Mouse (Mus musculus) T-cell, adult 2 months (primary cell): ENCODE measurements at regions not wholly inside any gene's neighbourhood (a gene's known extent, or its start where the extent isn't known, plus 50 kb on each side); places are given as distances from the start of the nearest gene placed in this dataset.

Source experiments
- DNase-seq: peaks from one replicate; pipeline ENCODE4 v3.0.0; 2022; ENCODE audit warnings: low spot score

DNA sequence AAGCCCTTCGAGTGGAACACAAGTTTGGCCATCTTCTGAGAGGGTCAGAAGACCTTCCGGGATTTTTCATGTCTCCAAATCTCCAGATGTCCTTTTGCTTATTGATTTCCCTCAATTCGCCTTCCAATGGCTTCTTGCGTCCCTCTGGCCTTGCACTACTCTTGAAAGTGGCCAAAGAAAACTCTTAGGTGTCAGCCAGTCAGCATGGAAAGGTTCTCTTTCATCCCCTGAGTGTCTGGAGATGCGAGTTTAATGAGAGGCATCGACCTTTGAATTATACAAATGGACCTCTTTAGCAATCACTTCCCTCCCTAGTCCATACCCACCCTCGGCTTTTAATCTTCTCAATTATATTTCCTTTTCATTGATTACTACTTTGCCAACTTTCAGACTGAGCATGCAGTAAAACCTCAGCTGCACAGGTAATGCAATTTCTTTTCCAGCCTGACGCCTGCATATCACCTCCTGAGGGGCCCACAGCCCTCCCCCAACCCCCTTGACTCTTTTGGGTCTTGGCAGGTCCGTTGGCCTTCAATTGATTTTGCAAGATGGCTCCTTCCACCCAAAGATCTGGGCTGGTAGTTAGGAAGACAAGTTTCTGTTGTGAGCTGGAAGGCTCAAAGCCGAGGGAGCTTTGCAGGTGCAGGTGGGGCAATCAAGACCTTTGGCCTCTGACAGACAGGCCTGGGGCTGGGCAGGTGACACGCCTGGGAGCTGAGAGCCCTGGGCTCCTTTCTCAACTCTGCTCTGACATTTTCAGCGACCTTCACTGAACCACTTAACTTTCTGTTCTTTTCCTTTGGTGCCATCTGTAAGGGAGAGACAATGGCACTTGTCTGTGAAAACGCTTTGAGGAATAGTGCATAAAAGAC, 461.8 kb downstream of the Ccdc171 start:
- DNase-seq = no peak

DNA sequence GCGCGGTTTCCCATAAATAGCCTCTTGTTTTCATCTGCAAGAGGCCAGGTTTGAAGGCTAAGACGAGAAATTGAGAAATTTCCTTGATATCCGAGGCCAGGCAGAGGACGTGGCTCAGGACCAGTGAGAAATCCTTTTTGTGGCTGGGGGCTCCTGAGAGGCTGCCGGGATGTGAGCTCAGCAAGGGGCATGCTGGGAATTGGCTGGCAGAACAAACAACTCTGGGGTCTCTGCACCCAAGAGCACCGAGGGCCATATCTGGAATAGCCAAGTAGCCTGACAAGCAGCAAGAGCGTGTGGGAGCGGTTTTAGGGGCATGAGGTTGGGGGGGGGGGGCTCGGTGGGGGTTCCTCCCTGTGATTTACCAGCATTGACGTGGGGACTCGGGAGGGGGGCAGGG, 462.5 kb downstream of the Ccdc171 start:
- DNase-seq = no peak

DNA sequence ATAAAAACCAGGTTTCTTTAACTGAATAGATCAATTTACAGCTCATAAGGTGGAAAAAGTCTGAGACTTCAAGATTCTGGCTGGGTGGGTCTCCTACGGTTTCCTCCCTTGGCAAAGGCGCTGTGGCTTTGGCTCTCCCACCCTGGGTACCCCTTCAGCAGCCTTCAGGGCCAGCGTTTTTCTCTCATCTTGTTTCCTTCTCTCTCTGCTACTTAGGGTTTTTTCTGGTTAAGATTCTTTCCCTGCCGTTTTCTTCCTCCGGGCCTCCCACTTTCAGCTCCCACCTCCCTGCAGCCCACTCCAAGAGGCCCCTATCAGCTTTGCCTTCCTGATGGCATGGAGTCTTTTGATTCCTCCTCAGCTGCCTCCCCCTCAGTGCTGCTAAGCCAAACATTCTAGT, 463.0 kb downstream of the Ccdc171 start:
- no peak for DNase-seq

DNA sequence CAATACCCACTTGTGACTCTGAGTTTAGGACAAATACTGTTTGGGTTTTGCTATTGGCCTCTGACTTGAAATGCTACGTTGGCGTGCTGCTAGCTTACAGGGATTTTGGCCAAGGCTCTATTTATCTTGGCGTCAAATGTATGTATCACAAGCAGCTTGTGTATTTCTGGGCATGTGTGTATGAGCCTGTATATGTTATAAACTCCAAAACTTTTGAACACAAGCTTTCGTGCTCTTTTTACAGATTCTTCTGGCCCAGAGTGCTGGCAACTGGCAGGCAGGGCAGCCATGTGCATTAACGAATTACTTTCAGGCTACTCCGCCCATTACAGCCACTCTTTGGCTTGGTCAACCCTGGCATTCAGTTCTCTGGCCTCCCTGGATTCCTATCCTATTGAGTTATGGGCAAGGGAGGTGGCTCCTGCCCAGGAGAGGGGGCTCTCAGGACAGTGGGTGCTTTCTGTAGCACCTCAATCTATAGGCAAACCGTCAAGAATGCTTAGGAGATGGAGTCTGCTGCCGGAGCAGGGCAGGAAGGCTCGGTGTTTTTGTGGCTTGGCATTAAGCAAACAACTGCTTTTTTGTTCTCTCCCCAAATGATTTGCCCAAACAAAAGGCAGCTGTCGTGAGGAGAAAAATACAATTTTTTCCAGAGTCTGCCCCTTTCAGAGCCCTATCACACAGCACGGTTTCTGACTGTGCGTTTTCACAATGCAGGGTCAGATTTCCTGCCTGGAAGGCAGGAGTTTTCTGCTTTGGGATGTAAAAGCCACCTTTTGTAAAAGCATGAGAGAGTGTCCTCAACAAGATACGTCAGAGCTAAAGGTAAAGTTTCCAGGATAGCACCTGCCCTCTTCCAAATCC, 465.0 kb downstream of the Ccdc171 start:
- DNase-seq = no peak

DNA sequence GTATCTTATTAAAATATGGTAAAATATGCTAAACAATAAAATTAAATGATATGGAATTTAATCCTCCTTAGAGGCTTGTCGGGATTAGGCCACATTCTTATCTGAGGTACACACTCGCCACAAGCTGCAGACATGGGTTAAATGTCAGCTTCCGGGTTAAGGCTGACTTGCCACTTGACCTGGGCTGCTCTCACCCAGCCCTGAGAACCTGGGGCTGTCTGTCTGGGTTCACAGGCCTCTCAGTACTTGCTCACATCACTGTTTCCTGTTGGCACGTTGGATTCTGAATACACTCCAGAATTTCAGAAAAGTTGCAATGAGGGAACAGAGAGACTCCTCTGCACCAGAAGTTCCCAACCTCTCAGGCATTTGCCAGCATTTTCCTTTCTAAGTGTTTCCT, 465.9 kb downstream of the Ccdc171 start:
- DNase-seq = no peak

DNA sequence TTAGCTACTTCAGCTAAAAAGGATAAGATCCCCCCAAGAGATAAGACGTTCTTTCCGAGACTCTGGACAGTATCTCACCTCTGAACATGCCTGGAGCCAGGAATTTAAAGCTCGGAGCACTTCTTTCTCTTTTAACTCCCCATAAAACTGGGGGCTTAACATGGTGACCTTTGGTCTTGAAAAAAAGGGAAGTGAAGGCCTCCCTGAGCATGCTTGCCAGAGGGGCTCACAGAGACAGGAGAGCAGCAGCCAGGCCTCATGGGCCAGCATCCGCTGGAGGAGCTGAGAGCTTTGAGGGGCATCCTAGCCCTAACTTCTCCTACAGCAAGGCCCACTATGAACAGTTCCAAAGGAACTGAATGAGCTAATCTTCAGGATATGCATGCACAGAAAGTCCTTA, 471.7 kb downstream of the Ccdc171 start:
- no peak for DNase-seq

DNA sequence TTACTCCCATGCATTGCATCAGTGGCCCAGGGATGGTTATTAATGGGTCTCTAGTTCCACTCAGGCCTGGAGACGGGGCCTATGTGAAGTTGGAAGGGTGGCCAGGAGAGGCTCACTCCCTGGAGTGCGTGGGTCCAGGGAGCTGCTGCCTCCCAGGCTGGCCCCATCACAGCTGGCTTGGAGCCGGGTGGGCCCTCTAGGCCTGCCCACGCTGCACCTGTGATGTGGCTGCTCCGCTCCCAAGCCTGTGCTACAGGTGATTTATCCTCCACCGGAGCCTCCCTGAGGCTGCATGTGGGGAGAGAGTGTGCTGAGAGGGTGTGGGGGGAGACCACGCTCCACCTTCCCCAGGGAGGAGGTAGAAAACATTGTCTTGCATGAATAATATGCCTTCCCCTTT, 476.3 kb downstream of the Ccdc171 start:
- no peak for DNase-seq

DNA sequence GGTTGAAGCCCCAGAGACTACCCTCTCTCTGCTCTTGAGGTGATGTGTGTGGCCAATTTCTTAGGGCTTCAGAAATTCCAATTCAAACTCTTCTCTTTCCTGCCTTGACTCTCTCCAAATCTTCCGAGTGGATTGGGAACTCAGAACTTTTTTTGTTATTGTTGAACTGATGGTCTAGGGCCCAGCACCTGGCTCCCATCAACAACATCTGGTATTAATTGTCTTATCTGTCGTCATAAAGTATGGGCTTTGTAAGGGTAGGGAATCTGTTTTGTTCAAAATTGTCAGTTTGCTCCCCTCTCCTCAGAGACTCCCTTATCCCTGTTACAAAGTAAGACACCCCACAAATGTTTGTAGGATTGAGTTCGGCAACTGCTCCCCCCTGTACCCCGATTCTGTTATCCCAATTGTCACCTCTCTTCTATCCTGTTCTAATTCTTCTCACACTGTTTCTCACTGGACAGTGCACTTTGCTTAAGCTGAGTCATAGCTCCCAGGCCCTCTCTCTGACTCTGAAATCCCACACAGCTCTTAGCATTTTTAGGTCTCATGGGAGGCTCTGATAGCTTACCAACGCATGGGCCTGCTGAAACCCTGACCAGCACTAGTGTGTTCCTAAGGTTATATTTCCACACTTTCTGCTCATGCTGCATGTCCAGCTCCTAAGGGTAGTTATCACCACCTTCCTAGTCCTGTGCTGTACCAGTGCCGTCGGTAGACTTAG, 478.9 kb downstream of the Ccdc171 start:
- no peak for DNase-seq

DNA sequence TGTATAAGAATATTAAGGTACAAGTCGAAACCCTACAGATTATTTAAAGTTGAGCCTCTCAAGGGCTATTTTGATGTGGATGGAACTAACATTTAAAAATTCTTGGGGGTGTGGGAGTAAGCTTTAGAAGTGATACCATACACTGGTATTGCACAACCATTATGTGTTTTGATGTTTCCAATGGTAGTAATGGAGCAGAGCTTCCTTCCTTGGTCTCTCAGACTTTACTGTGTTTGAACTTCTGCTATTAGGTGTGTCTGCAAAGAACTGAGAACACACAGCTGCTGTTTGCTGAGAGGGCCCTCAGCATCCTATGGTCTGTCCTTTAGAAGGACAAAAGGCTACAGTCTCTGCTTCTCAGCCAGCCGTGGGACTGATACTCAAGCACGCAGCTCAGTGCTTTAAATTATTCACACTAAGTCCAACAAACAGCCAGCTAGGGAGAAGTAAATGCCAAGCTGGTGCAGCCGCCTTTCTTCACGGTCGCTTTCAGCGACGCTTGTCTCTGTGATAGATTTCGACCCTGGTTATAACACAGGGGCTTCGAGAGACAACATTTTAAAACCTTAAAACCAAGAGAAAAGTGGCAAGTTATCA, 479.5 kb downstream of the Ccdc171 start:
- no peak for DNase-seq

DNA sequence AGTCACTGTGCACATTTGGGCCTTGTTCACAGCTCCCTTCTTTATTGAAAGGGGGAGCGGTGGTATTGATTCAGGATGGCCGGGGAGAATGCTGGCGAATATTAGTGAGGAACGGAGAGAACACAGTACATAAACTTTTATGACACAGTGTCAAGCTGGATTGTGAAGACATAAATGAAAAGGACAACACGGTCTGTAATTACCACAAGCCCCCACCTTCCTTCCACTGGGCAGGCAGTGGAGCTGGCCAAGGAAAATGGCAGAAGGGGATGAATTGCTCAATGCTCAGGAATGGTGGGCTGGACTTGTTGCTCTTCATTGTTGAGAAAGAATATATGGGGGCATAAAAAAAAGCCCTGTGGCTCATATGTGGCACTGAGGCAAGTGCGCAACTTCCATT, 486.6 kb downstream of the Ccdc171 start:
- DNase-seq = no peak

DNA sequence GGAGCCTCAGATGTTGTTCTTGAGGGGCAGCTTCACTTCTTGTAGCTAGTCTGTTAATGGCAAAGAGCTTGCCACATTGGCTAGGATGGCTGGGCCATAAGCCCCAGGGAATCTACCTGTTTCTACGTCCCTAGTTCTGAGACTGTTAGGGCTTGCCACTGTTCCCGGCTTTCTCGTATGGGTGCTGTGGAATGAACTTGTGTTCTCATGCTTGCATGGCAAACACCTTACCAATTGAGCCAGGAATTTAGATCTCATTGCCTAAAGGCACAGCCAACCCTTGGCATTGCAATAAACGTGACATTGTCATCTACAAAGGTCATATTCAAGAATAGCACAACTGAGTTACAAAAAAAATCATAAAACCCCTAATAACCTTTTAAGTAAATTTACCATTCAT, 489.8 kb downstream of the Ccdc171 start:
- no peak for DNase-seq

DNA sequence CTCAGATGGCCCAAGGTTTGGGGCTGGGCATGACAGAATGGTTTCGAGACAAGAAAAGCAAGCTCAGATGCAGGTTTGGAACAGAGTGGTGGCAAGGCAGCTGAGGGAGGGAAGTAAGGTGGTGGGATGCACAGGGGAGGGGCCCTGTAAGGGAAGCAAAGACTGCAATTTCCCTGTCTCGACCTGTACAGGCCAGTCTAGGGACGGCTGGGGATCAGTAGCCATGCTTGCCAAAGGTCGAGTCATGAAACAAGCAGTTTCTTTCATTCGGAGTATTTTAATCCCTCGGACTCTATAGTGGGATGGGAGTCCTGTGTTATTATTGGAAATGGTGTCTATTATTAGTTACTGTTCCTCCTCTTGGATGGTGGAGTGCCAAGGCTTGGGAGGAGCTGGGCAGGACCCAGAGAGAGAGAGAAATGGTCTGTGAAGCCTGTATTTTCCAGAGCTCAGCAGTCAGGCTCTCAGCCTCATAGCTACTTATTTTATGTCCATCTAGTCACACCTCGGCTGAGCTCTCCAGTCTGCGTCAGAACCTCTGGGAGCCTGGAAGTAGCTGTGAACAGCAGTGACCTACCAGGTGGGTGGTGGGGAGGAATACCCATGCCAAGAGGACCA, 490.3 kb downstream of the Ccdc171 start:
- no peak for DNase-seq

DNA sequence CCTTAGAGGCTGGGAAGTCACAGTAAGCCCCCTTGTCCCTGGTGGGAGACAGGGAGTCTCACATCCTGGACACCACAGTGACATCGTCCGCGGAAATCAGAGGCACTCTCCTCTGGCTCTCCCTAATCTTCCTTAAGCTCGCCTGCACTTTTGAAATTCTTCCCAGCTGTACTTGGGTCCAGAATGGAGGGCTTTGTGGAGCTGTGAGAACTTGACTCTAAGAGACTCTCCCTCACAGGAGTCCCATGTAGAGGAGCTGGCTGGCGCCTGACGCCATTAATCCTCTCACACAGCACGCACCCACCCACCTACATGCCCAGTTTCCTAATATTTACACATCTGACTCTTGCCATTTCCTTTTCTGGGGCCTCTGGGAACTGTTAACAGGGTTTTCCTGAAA, 492.8 kb downstream of the Ccdc171 start:
- DNase-seq = no peak

DNA sequence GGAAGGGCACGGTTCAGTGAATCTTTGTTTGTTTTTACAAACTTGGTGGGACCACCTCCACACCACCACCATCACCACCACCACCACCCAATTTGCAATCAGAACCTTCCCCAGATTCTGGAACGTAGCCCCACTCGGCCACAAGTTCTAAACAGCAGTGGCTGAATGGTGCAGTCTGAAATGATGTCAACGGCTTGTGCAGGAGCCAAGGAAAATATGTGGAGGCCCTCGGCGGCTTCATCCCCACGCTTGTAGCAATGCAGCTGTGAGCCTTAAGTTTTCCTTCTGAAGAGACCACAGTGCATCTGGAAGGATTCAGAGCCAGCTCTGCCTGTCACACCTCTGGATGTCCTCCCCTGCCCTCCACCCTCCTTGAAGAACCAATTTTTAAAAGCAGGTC, 493.4 kb downstream of the Ccdc171 start:
- DNase-seq = no peak

DNA sequence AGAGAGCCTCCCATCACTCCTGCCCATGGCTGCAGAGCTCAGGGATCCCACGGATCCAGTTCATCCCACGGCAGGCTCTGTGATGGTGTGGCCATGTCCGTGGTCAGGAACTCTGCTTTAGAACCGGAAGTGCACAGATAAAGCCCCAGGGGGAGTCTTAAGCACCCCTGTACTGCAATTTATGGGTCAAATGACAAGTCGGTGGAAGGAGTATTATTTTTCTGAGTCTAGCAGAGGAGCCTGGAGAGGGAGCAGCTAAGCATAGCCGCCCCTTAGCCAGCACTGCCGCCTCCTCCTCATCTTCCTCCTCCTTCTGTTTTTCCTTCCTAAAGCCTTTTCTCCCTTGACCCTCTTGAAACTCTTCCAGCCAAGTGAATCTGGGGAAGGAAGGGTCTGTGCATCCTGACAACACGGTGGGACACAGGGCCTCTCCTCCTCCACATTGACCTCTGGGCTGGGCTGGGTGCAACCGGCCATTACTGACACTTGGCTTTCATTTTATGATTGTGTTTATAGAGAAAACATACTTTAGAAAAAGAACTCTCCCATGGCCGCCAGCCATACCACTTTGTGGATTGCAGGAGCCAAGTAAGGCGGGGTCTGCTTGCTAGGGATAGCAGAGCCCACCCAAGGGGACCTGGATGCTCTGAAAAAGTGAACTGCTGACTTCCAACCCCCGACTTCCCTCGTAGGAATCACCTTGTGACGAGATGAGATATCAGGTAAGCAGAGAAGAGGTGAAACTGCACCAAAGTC, 494.3 kb downstream of the Ccdc171 start:
- no peak for DNase-seq

DNA sequence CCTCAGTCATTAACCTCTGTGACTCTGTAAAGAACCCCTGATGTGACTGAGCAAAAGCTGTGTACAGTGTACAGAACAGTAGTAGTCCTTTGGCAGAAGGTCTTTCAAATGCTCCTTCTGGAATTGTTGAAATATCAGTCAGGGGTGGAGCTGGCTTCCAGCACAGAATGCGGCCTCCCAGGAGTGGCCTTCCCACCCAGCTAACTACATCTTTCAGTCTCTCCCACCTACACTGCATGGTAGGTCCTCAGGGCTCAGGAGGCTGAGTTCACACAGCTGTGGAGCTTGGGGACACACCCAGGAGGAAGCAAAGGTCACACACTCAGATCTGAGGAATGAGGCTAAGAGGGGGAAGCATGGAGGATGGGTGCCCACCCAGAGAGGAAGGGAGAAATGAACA, 495.3 kb downstream of the Ccdc171 start:
- DNase-seq = no peak

DNA sequence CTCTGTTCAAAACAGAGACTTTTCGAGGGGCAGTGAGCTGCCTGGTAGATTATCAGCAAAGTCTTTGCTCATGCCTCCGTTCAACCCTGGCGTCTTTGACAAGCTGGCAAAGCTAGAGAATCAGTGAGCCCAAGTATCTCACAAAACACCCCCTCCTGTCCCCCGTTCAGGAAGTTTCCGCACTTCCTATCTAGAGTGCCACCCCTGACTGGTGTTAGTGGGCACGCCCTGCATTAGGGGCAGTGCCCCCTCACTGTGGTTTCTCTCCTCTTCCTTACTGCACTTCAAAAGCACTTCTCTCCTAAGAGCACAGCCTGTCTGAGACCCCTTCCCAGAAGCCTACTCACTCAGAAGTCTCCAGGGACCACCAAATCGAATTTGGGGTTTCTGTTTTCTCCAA, 497.0 kb downstream of the Ccdc171 start:
- peak; percentile 1 for DNase-seq

DNA sequence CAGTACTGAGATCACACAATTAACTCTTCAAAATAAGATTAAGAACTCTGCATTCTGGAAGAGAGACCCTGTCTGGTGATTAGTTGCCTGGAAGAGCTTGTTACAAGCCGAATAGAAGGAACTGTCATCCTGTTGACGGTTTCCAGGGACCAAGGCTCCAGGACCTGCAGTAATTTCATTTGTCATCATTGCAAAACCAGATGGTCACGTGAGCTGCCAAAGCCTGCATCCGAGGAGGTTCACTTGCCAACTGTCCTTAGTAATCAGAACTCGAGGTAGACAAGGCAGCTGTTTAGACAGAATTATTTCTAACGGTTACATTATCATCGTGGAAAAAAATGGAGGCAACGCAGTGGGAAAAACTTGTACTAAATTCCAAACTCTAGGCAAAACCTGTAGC, 500.8 kb downstream of the Ccdc171 start:
- DNase-seq = no peak

DNA sequence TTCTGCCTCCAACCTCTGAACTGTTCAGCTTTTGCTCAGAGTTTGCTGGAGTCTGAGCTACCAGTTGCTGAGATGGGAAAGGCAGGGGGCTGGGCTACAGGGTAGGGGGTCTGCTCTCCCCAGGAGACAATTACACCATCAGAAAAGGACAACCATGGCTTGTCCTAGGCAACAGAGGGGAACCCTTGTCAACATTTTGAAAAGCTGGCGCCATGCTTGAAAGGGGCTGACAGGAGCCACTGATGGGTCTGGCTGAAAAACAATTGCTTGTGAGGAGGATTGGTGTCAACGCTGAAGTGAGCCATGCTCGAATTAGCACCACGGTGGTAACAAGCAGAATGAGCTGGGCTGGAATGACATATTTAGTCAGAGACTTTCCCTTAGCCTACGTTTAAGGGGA, 502.8 kb downstream of the Ccdc171 start:
- no peak for DNase-seq

DNA sequence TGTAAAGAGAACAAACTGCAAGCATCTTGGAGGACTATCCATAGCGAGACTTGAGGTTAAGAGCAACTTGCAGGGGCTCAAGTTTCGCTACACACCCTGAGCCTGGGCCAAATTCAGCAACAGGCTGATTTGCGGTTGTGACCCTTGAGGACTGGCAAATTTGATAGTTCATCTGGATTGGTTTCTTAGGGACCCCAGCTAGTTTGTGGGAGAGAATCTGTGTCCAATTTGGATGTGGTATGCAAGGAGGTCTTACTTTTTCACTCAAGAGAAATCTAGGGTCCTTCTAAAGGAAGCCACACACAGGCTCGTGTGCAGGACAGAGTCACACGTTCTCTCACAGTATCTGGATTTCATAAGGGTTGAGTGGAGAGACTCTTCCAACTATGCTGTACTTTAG, 505.6 kb downstream of the Ccdc171 start:
- no peak for DNase-seq

DNA sequence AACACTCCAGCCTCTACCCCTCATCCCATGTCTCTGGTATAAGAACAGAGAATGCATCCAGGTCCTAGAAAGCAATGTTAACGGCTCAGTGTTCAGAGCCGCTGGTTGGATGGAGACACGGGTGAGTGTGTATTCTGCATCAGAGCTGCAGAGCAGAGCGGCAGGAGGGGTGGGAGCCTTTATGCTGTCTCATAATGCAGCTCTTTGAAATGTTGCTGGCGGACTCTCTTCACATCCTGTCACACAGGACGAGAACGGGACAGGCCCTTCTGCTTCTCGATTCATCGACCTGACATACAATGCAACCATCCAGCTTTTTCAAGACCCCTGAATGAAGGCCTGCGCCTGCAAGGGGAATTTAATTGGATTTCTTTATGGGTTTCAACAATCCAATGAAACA, 507.2 kb downstream of the Ccdc171 start:
- DNase-seq = no peak
